Mouse (Mus musculus) limb, embryonic 11.5 days (tissue): ENCODE data around the gene Scnm1. TPM values are rescaled to one million over a fixed set of nuclear protein-coding genes. Genes with fewer than 3 reads are reported as not detected.

Source experiments
- ATAC-seq: fragments of 200-750 bp; cut with Nextera tagmentation; 2 replicates; pipeline ENCODE4 v1.8.0; 2017; ENCODE audit warnings: low read depth; ENCODE audit not compliant: insufficient number of reproducible peaks, low FRiP score, low TSS enrichment
- DNase-seq: peaks from one replicate; pipeline ENCODE4 v3.0.0-alpha.2; 2015; ENCODE audit warnings: low spot score
- H3K27ac ChIP-seq: fragments of 300-500 bp; sonication (generic); replicated peaks from 2 replicates; pipeline ENCODE4 v1.5.1; 2014; ENCODE audit warnings: low read depth, mild to moderate bottlenecking, low read length
- H3K27me3 ChIP-seq: fragments of 300-500 bp; sonication (generic); 2 replicates; pipeline ENCODE4 v1.6.1; 2014; ENCODE audit warnings: mild to moderate bottlenecking, low read length, mixed read lengths; ENCODE audit not compliant: control insufficient read depth, insufficient read depth
- H3K36me3 ChIP-seq: fragments of 300-500 bp; sonication (generic); 2 replicates; pipeline ENCODE4 v1.6.1; 2014; ENCODE audit warnings: mild to moderate bottlenecking, low read length, moderate library complexity, mixed read lengths; ENCODE audit not compliant: control insufficient read depth, insufficient read depth
- H3K4me1 ChIP-seq: fragments of 300-500 bp; sonication (generic); 2 replicates; pipeline ENCODE4 v1.6.1; 2014; ENCODE audit warnings: low read length, mixed read lengths; ENCODE audit not compliant: control insufficient read depth, insufficient read depth
- H3K4me2 ChIP-seq: fragments of 300-500 bp; sonication (generic); 2 replicates; pipeline ENCODE4 v1.6.1; 2014; ENCODE audit warnings: low read depth, mild to moderate bottlenecking, moderate library complexity; ENCODE audit not compliant: severe bottlenecking
- H3K4me3 ChIP-seq: fragments of 300-500 bp; sonication (generic); 2 replicates; pipeline ENCODE4 v1.5.1; 2014; ENCODE audit warnings: low read depth, low read length
- H3K9ac ChIP-seq: fragments of 300-500 bp; sonication (generic); 2 replicates; pipeline ENCODE4 v1.6.1; 2014; ENCODE audit warnings: mild to moderate bottlenecking, low read length
- H3K9me3 ChIP-seq: fragments of 300-500 bp; sonication (generic); 2 replicates; pipeline ENCODE4 v1.6.1; 2016; ENCODE audit warnings: low read length; ENCODE audit not compliant: control insufficient read depth
- WGBS: fragments of 180-500 bp; shearing (Covaris S2); extraction: QIAGEN DNeasy Blood & Tissue Kit; methylation state at CpG from one replicate; pipeline ENCODE4 v1.1.7; 2014; 5-methylcytosine and 5-hydroxymethylcytosine counted together
- microRNA-seq: library from miRNA; unstranded; fragments of <30 nt; microRNA quantifications from one replicate; pipeline ENCODE4, GENCODE M21; 2016
- polyA plus RNA-seq: library from polyadenylated mRNA; unstranded; fragments of >200 nt; fragmentation: Nextera tagmentation; extraction: Ambion mirVana; gene quantifications from 2 replicates; pipeline ENCODE4 v1.2.1, GENCODE M21; 2014

Gene Scnm1
- polyA plus RNA-seq, 1 experiment from 2014 or later = 76.8 TPM

DNA sequence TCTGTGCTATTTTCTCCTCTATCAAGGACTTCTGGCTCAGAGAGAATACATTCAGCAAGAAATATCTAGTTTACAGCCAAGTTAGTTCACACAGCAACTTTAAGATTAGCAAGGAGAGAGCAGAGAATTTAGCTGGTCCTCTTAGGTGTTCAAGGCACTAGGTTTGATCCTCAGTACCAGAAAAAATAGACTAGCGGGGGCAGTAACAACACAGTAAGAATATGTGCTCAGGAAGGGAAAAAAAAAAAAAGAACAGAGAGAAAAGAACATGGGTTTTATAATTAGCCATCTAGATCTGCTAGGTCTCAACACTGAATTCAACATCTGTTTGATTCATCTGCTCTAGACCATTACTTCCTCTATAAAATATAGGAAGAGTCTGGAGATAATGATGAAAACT, 45.7 kb downstream of the Scnm1 start:
- no peak overlapping the region for H3K4me3 ChIP-seq
- H3K36me3 ChIP-seq = peaks cover 2% of the 10 kb centered on the region; the same call in 1 of the 2 replicates
- H3K27ac ChIP-seq = no peak overlapping the region
- H3K9ac ChIP-seq = no peak overlapping the region
- WGBS = 87% methylated on average over 1 of the region's 1 CpGs
- H3K4me2 ChIP-seq = no peak overlapping the region
- H3K4me1 ChIP-seq = no peaks in the 10 kb centered on the region
- ATAC-seq (no peak), DNase-seq (no peak)
- no peaks in the 10 kb centered on the region for H3K27me3 ChIP-seq
- H3K9me3 ChIP-seq = no peaks in the 10 kb centered on the region

Small RNAs within 50 kb of the gene (microRNA-seq; reads per million reads assigned to microRNA genes)
- not detected for gene Mir8099-1

Other genes starting within 250 kb of the Scnm1 start
- gene Psmb4, start 247.1 kb downstream of the Scnm1 start, polyA plus RNA-seq = 353 and 388 TPM in 2 replicates
- 17.2 and 17.6 TPM in 2 replicates for gene Selenbp1, start 201.0 kb downstream of the Scnm1 start, polyA plus RNA-seq
- gene Rfx5, start 179.9 kb downstream of the Scnm1 start, polyA plus RNA-seq = 13.3 and 13.7 TPM in 2 replicates
- gene Pi4kb, start 159.3 kb downstream of the Scnm1 start, polyA plus RNA-seq = 25.0 and 28.0 TPM in 2 replicates
- gene Zfp687, start 118.6 kb downstream of the Scnm1 start, polyA plus RNA-seq = 28.5 and 33.5 TPM in 2 replicates
- gene Psmd4, start 91.4 kb downstream of the Scnm1 start, polyA plus RNA-seq = 331 and 340 TPM in 2 replicates
- gene Pip5k1a, start 27.1 kb downstream of the Scnm1 start, polyA plus RNA-seq = 15.4 and 17.3 TPM in 2 replicates
- gene Vps72, start 23.0 kb downstream of the Scnm1 start, polyA plus RNA-seq = 254 and 281 TPM in 2 replicates
- gene Tmod4, start 9.5 kb downstream of the Scnm1 start, polyA plus RNA-seq = 0.72 and 0.88 TPM in 2 replicates
- 12.8 and 13.3 TPM in 2 replicates for gene Lysmd1, start 77 bp upstream of the Scnm1 start, polyA plus RNA-seq
- 1.6 TPM in 2 replicates for gene Tnfaip8l2, start 8.3 kb upstream of the Scnm1 start, polyA plus RNA-seq
- gene Sema6c, start 26.4 kb upstream of the Scnm1 start, polyA plus RNA-seq = 12.8 and 15.2 TPM in 2 replicates
- gene Gabpb2, start 83.9 kb upstream of the Scnm1 start, polyA plus RNA-seq = 8.7 and 8.9 TPM in 2 replicates
- 80.1 and 89.6 TPM in 2 replicates for gene Cdc42se1, start 94.7 kb upstream of the Scnm1 start, polyA plus RNA-seq
- gene Mllt11, start 98.2 kb upstream of the Scnm1 start, polyA plus RNA-seq = 14.8 and 18.2 TPM in 2 replicates
- gene Gm128, start 107.6 kb upstream of the Scnm1 start, polyA plus RNA-seq = 0.53 and 0.82 TPM in 2 replicates
- 1.1 and 1.6 TPM in 2 replicates for gene Bnipl, start 117.2 kb upstream of the Scnm1 start, polyA plus RNA-seq
- 34.9 and 35.4 TPM in 2 replicates for gene Mindy1, start 147.3 kb upstream of the Scnm1 start, polyA plus RNA-seq
- 26.8 and 27.6 TPM in 2 replicates for gene Prune1, start 148.1 kb upstream of the Scnm1 start, polyA plus RNA-seq
- 1.6 and 1.8 TPM in 2 replicates for gene Anxa9, start 173.2 kb upstream of the Scnm1 start, polyA plus RNA-seq
- 132 and 138 TPM in 2 replicates for gene Cers2, start 180.8 kb upstream of the Scnm1 start, polyA plus RNA-seq
- 62.3 and 67.8 TPM in 2 replicates for gene Setdb1, start 223.2 kb upstream of the Scnm1 start, polyA plus RNA-seq